13 mouse cellular contexts compared by ENCODE assay signal in genomic region chr9:47358400-47358767, GRCm38 (mm10).
DNase-seq lines count a peak whose midpoint lies in the region; ATAC-seq and TF ChIP-seq lines count a peak whose summit lies in the region.
"Had no signal": no experiment of that assay in that cellular context is flagged by ENCODE, and none has a peak within 500 bp of the region (broad histone marks: within the 10 kb centered on the region; RNA-seq: fewer than 3 reads in every experiment).

No protein-coding gene starts in this region.

- TF ChIP-seq CTCF in forebrain, postnatal 0 days (IDR thresholded peaks at IDR 0.05; ENCODE audit: low read depth): no peak

- no peaks in the 10 kb centered on the region for H3K9me3 ChIP-seq in forebrain, embryonic 12.5 days
- H3K9me3 ChIP-seq in forebrain, postnatal 0 days (ENCODE audit: low read length): no peaks in the 10 kb centered on the region
- no peaks in the 10 kb centered on the region for H3K9me3 ChIP-seq in hindbrain, embryonic 15.5 days
- H3K9me3 ChIP-seq in hindbrain, embryonic 14.5 days (ENCODE audit: control insufficient read depth, low read length): no peaks in the 10 kb centered on the region
- H3K9me3 ChIP-seq in embryonic facial prominence, embryonic 10.5 days: no peaks in the 10 kb centered on the region
- no peaks in the 10 kb centered on the region for H3K9me3 ChIP-seq in limb, embryonic 13.5 days

- ATAC-seq in forebrain, embryonic 12.5 days (ENCODE audit: low FRiP score): peak; percentile 40; the same call in 1 of the 2 replicates
- ATAC-seq in forebrain, postnatal 0 days: no peak; the same call in 1 of the 2 replicates
- ATAC-seq in hindbrain, embryonic 15.5 days (ENCODE audit: low FRiP score, low read depth): no peak; the same call in 1 of the 2 replicates
- no peak for ATAC-seq in hindbrain, embryonic 14.5 days (ENCODE audit: low FRiP score)
- peak; percentile 34; the same call in 1 of the 2 replicates for ATAC-seq in limb, embryonic 13.5 days (ENCODE audit: low FRiP score, low read depth)
- ATAC-seq in monocyte, adult 5-6 weeks (replicated peaks; ENCODE audit: insufficient number of reproducible peaks, low FRiP score, low TSS enrichment, poor library complexity, severe bottlenecking): no peak

- peaks cover 28% of the 10 kb centered on the region for H3K4me1 ChIP-seq in forebrain, embryonic 12.5 days
- H3K4me1 ChIP-seq in forebrain, postnatal 0 days (ENCODE audit: insufficient read depth): peaks cover 22% of the 10 kb centered on the region
- peaks cover 26% of the 10 kb centered on the region for H3K4me1 ChIP-seq in hindbrain, embryonic 15.5 days (replicated peaks)
- peaks cover 16% of the 10 kb centered on the region for H3K4me1 ChIP-seq in hindbrain, embryonic 14.5 days (replicated peaks; ENCODE audit: control insufficient read depth, insufficient read depth, low read length)
- H3K4me1 ChIP-seq in embryonic facial prominence, embryonic 10.5 days: peaks cover 51% of the 10 kb centered on the region
- H3K4me1 ChIP-seq in limb, embryonic 13.5 days: peaks cover 37% of the 10 kb centered on the region

- H3K27me3 ChIP-seq in forebrain, embryonic 12.5 days: peaks cover 53% of the 10 kb centered on the region
- no peaks in the 10 kb centered on the region for H3K27me3 ChIP-seq in forebrain, postnatal 0 days (ENCODE audit: insufficient read depth, low read length)
- H3K27me3 ChIP-seq in hindbrain, embryonic 15.5 days: 0 out of 2 replicates have a peak, but pooled peaks cover 5% of the 10 kb centered on the region
- no peaks in the 10 kb centered on the region; the same call in 1 of the 2 replicates for H3K27me3 ChIP-seq in hindbrain, embryonic 14.5 days (ENCODE audit: control insufficient read depth, insufficient read depth, low read length)
- peaks cover 62% of the 10 kb centered on the region for H3K27me3 ChIP-seq in embryonic facial prominence, embryonic 10.5 days (replicated peaks; ENCODE audit: low read depth, poor library complexity, severe bottlenecking)
- H3K27me3 ChIP-seq in limb, embryonic 13.5 days: 0 out of 2 replicates have a peak, but pooled peaks cover 14% of the 10 kb centered on the region
- H3K27me3 ChIP-seq: Patski had no signal

- H3K36me3 ChIP-seq in forebrain, embryonic 12.5 days (replicated peaks): no peaks in the 10 kb centered on the region
- H3K36me3 ChIP-seq in forebrain, postnatal 0 days (ENCODE audit: insufficient read depth): no peaks in the 10 kb centered on the region
- no peaks in the 10 kb centered on the region for H3K36me3 ChIP-seq in hindbrain, embryonic 15.5 days
- H3K36me3 ChIP-seq in hindbrain, embryonic 14.5 days (replicated peaks; ENCODE audit: control insufficient read depth, insufficient read depth): no peaks in the 10 kb centered on the region
- no peaks in the 10 kb centered on the region for H3K36me3 ChIP-seq in embryonic facial prominence, embryonic 10.5 days (replicated peaks)
- no peaks in the 10 kb centered on the region for H3K36me3 ChIP-seq in limb, embryonic 13.5 days

- H3K4me3 ChIP-seq in forebrain, embryonic 12.5 days (replicated peaks): no peak overlapping the region
- H3K4me3 ChIP-seq in forebrain, postnatal 0 days (ENCODE audit: low read depth, low read length): no peak overlapping the region
- H3K4me3 ChIP-seq in hindbrain, embryonic 15.5 days: no peak overlapping the region
- H3K4me3 ChIP-seq in hindbrain, embryonic 14.5 days (replicated peaks; ENCODE audit: low read length): no peak overlapping the region
- H3K4me3 ChIP-seq in embryonic facial prominence, embryonic 10.5 days: no peak overlapping the region
- no peak overlapping the region for H3K4me3 ChIP-seq in limb, embryonic 13.5 days
- H3K4me3 ChIP-seq: heart, adult 2 months had no signal

- no peak overlapping the region for H3K9ac ChIP-seq in forebrain, embryonic 12.5 days
- no peak overlapping the region for H3K9ac ChIP-seq in forebrain, postnatal 0 days
- no peak overlapping the region for H3K9ac ChIP-seq in hindbrain, embryonic 15.5 days
- no peak overlapping the region for H3K9ac ChIP-seq in hindbrain, embryonic 14.5 days
- H3K9ac ChIP-seq in limb, embryonic 13.5 days: no peak overlapping the region
- H3K9ac ChIP-seq: liver, embryonic 14.5 days had no signal

- H3K27ac ChIP-seq in forebrain, embryonic 12.5 days: peak overlapping the region; percentile 53
- H3K27ac ChIP-seq in forebrain, postnatal 0 days (ENCODE audit: low read depth, low read length): no peak overlapping the region
- no peak overlapping the region for H3K27ac ChIP-seq in hindbrain, embryonic 15.5 days (replicated peaks)
- no peak overlapping the region for H3K27ac ChIP-seq in hindbrain, embryonic 14.5 days
- H3K27ac ChIP-seq in embryonic facial prominence, embryonic 10.5 days (replicated peaks): peak overlapping the region; percentile 52
- H3K27ac ChIP-seq in limb, embryonic 13.5 days: no peak overlapping the region
- H3K27ac ChIP-seq: heart, adult 2 months; liver, embryonic 14.5 days had no signal

- no peak for DNase-seq in forebrain, postnatal 0 days
- DNase-seq in hindbrain, embryonic 14.5 days (ENCODE audit: low spot score): no peak
- DNase-seq in embryonic facial prominence, embryonic 10.5 days (ENCODE audit: low spot score): no peak
- DNase-seq in layer of hippocampus, adult 11-12 months (ENCODE audit: low spot score): no peak
- DNase-seq: layer of hippocampus, adult 9-11 months; thymus, postnatal 25 days had no signal

- H3K4me2 ChIP-seq in forebrain, embryonic 12.5 days: 0 out of 2 replicates have a peak overlapping the region, but pooled peaks have one; percentile 10
- H3K4me2 ChIP-seq in forebrain, postnatal 0 days (ENCODE audit: low read depth): no peak overlapping the region
- 0 out of 2 replicates have a peak overlapping the region, but pooled peaks have one; percentile 6 for H3K4me2 ChIP-seq in hindbrain, embryonic 15.5 days
- no peak overlapping the region for H3K4me2 ChIP-seq in hindbrain, embryonic 14.5 days (replicated peaks)
- H3K4me2 ChIP-seq in limb, embryonic 13.5 days (replicated peaks): peak overlapping the region; percentile 27; the same call in 1 of the 2 replicates

- 55% methylated on average over 4 of the region's 4 CpGs for WGBS in forebrain, embryonic 12.5 days
- 15% methylated on average over 4 of the region's 4 CpGs for WGBS in forebrain, postnatal 0 days
- 43% methylated on average over 4 of the region's 4 CpGs for WGBS in hindbrain, embryonic 15.5 days
- WGBS in hindbrain, embryonic 14.5 days: 53% methylated on average over 4 of the region's 4 CpGs
- 79% methylated on average over 4 of the region's 4 CpGs for WGBS in embryonic facial prominence, embryonic 10.5 days
- WGBS in limb, embryonic 13.5 days: 47% methylated on average over 4 of the region's 4 CpGs

Comparison
In these comparisons a context has a peak if more than half of its experiments do, and no peak if none do; other contexts are left out.
1. ATAC-seq: peak in forebrain, embryonic 12.5 days (single experiment) and limb, embryonic 13.5 days (single experiment); none in forebrain, postnatal 0 days (single experiment), hindbrain, embryonic 15.5 days (single experiment), hindbrain, embryonic 14.5 days (single experiment) and monocyte, adult 5-6 weeks (single experiment).
2. H3K27ac ChIP-seq: peak in forebrain, embryonic 12.5 days (single experiment) and embryonic facial prominence, embryonic 10.5 days (single experiment); none in forebrain, postnatal 0 days (single experiment), hindbrain, embryonic 15.5 days (single experiment), hindbrain, embryonic 14.5 days (single experiment) and limb, embryonic 13.5 days (single experiment).
3. H3K4me2 ChIP-seq: peak in forebrain, embryonic 12.5 days (single experiment), hindbrain, embryonic 15.5 days (single experiment) and limb, embryonic 13.5 days (single experiment); none in forebrain, postnatal 0 days (single experiment) and hindbrain, embryonic 14.5 days (single experiment).